Mouse (Mus musculus): Measurements from ENCODE around the gene Tab1. TPM values are rescaled to one million over a fixed set of nuclear protein-coding genes. Genes with fewer than 3 reads are reported as not detected.
A peak's percentile ranks its signal among the peaks of the same experiment; 100 is the strongest.

The Tab1 gene
- polyA plus RNA-seq, 1 experiment = 50.0 TPM

DNA sequence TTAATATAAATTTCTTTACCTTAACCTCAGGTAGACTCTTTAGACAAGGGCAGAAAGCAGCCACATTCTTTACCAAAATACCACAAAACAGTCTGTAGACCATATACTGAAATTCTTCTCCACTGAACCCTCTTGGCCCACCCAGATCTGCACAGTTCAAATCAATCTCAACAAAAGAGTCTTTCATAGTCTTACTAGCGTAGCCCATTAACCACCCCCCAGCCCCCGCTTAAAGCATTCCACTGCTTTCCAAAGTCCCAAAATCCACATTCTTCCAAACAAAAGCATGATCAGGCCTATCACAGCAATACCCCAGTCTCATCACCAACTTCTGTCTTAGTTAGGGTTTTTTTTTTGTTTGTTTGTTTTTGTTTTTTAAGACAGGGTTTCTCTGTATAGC lies 66.6 kb downstream of the Tab1 start:
- Histone ChIP-seq H3K4me1 (ENCODE audit: control insufficient read depth, insufficient read depth, low read length) (peaks cover 31% of the 10 kb centered on the region), H3K27ac (ENCODE audit: insufficient read depth, low read length) (no peak overlapping the region), H3K4me3 (replicated peaks; ENCODE audit: insufficient read depth, low read depth, low read length) (no peak overlapping the region), H3K27me3 (ENCODE audit: control insufficient read depth, insufficient read depth, low read length) (no peaks in the 10 kb centered on the region)
- WGBS = 93% methylated on average over 2 of the region's 2 CpGs
- TF ChIP-seq POLR2A (IDR thresholded peaks at IDR 0.05; ENCODE audit: borderline replicate concordance, insufficient read depth, low read length) = no peak
- TF ChIP-seq CTCF (IDR thresholded peaks at IDR 0.05; ENCODE audit: borderline replicate concordance, insufficient read depth, low read depth, low read length) = no peak
- DNase-seq = no peak

DNA sequence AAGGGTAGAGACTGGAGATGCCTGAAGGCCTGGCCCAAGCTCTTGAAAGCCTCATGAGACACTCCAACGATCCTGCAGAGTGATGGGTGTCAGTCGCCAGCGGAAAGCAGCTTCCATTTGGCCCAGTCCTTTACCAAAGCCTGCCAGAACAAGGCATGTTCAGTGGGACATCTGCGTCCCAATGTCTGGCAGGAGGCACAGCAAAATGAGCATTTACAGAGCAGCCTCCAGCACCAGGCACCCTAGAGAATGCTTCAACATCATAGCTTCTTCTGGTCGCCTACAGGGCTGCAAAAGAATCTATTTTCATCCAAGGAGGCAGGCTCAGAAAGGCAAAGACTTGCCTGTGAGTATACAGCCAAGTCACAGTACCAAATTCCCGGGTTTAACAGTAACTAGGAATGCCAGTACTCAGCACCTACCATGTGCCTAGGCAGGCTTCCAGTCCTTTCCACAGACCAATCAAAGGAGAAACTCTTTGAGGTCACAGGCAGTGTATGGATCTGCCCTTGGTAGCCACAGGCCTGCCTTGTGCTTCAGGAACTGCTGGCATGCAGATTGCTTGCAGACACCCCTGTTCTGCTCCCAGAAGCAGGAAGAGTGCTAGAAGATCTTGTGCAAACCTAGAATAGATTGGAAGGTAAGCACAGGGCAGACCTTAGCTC lies 69.3 kb downstream of the Tab1 start:
- Histone ChIP-seq H3K27me3 (ENCODE audit: control insufficient read depth, insufficient read depth, low read length) (no peaks in the 10 kb centered on the region), H3K27ac (ENCODE audit: insufficient read depth, low read length) (0 out of 2 replicates have a peak overlapping the region, but pooled peaks have one; percentile 12), H3K4me1 (ENCODE audit: control insufficient read depth, insufficient read depth, low read length) (peaks cover 46% of the 10 kb centered on the region), H3K4me3 (replicated peaks; ENCODE audit: insufficient read depth, low read depth, low read length) (no peak overlapping the region)
- TF ChIP-seq CTCF (IDR thresholded peaks at IDR 0.05; ENCODE audit: borderline replicate concordance, insufficient read depth, low read depth, low read length) (no peak), POLR2A (IDR thresholded peaks at IDR 0.05; ENCODE audit: borderline replicate concordance, insufficient read depth, low read length) (no peak)
- DNase-seq = peak in 1 of 2 experiments; percentile 42
- WGBS = 8% methylated on average over 6 of the region's 6 CpGs

GRCm38 (mm10) chr15:80203406-80203805 lies 70.5 kb downstream of the Tab1 start:
- Histone ChIP-seq H3K4me3 (replicated peaks; ENCODE audit: insufficient read depth, low read depth, low read length) (no peak overlapping the region), H3K4me1 (ENCODE audit: control insufficient read depth, insufficient read depth, low read length) (peaks cover 46% of the 10 kb centered on the region), H3K27me3 (ENCODE audit: control insufficient read depth, insufficient read depth, low read length) (no peaks in the 10 kb centered on the region), H3K27ac (ENCODE audit: insufficient read depth, low read length) (no peak overlapping the region)
- no peak for DNase-seq
- TF ChIP-seq POLR2A (IDR thresholded peaks at IDR 0.05; ENCODE audit: borderline replicate concordance, insufficient read depth, low read length) (no peak), CTCF (IDR thresholded peaks at IDR 0.05; ENCODE audit: borderline replicate concordance, insufficient read depth, low read depth, low read length) (no peak)
- 52% methylated on average over 4 of the region's 4 CpGs for WGBS

- Histone ChIP-seq H3K27me3 (ENCODE audit: control insufficient read depth, insufficient read depth, low read length) (no peaks in the 10 kb centered on the region), H3K27ac (ENCODE audit: insufficient read depth, low read length) (no peak overlapping the region), H3K4me1 (ENCODE audit: control insufficient read depth, insufficient read depth, low read length) (peaks cover 46% of the 10 kb centered on the region), H3K4me3 (replicated peaks; ENCODE audit: insufficient read depth, low read depth, low read length) (no peak overlapping the region)
- peak in 1 of 2 experiments; percentile 52 for DNase-seq
- TF ChIP-seq POLR2A (IDR thresholded peaks at IDR 0.05; ENCODE audit: borderline replicate concordance, insufficient read depth, low read length) = no peak
- TF ChIP-seq CTCF (IDR thresholded peaks at IDR 0.05; ENCODE audit: borderline replicate concordance, insufficient read depth, low read depth, low read length) = no peak
- 22% methylated on average over 3 of the region's 3 CpGs for WGBS
Observed at GRCm38 (mm10) chr15:80206057-80206565, 73.2 kb downstream of the Tab1 start.

- H3K27me3 ChIP-seq (ENCODE audit: control insufficient read depth, insufficient read depth, low read length) = no peaks in the 10 kb centered on the region
- 59% methylated on average over 4 of the region's 4 CpGs for WGBS
- DNase-seq = no peak
- peaks cover 32% of the 10 kb centered on the region for H3K4me1 ChIP-seq (ENCODE audit: control insufficient read depth, insufficient read depth, low read length)
- no peak for TF ChIP-seq POLR2A (IDR thresholded peaks at IDR 0.05; ENCODE audit: borderline replicate concordance, insufficient read depth, low read length)
- no peak for TF ChIP-seq CTCF (IDR thresholded peaks at IDR 0.05; ENCODE audit: borderline replicate concordance, insufficient read depth, low read depth, low read length)
- H3K27ac ChIP-seq (ENCODE audit: insufficient read depth, low read length) = no peak overlapping the region
- no peak overlapping the region for H3K4me3 ChIP-seq (replicated peaks; ENCODE audit: insufficient read depth, low read depth, low read length)
Observed at GRCm38 (mm10) chr15:80208446-80208845, 75.5 kb downstream of the Tab1 start.

Other genes starting within 250 kb of the Tab1 start
- 3.3 and 3.6 TPM in 2 replicates for gene Apobec3, start 241.5 kb upstream of the Tab1 start, polyA plus RNA-seq (2012; rRNA removed)
- 89.6 and 96.3 TPM in 2 replicates for gene Cbx7, start 162.0 kb upstream of the Tab1 start, polyA plus RNA-seq (2012; rRNA removed)
- gene Pdgfb, start 118.2 kb upstream of the Tab1 start, polyA plus RNA-seq (2012; rRNA removed) = 15.4 and 16.0 TPM in 2 replicates
- 448 and 455 TPM in 2 replicates for gene Syngr1, start 41.8 kb upstream of the Tab1 start, polyA plus RNA-seq (2012; rRNA removed)
- 678 and 692 TPM in 2 replicates for gene Rpl3, start 41.3 kb upstream of the Tab1 start, polyA plus RNA-seq (2012; rRNA removed)
- 106 and 114 TPM in 2 replicates for gene Mgat3, start 40.6 kb downstream of the Tab1 start, polyA plus RNA-seq (2012; rRNA removed)
- 18.4 and 19.6 TPM in 2 replicates for gene Mief1, start 100.9 kb downstream of the Tab1 start, polyA plus RNA-seq (2012; rRNA removed)
- not detected in 2 replicates for gene AC140267.1, start 102.7 kb downstream of the Tab1 start, polyA plus RNA-seq (2012; rRNA removed)
- 216 and 242 TPM in 2 replicates for gene Atf4, start 122.1 kb downstream of the Tab1 start, polyA plus RNA-seq (2012; rRNA removed)
- gene Rps19bp1, start 131.2 kb downstream of the Tab1 start, polyA plus RNA-seq (2012; rRNA removed) = 34.3 and 38.6 TPM in 2 replicates
- 20.8 and 22.0 TPM in 2 replicates for gene Cacna1i, start 154.1 kb downstream of the Tab1 start, polyA plus RNA-seq (2012; rRNA removed)

Measured in cerebellum, adult 2 months (tissue).